Mouse (Mus musculus): ENCODE measurements around the gene Stx4a. TPM values are rescaled to one million over a fixed set of nuclear protein-coding genes. Genes with fewer than 3 reads are reported as not detected.
"Not testable (repeated sequence)": the region's sequence is repeated elsewhere in the genome, so short reads cannot be mapped to it uniquely, and the experiment has no call there.

Stx4a gene
- polyA plus RNA-seq, 1 experiment from 2014 or later = 39.1 TPM

- no peak overlapping the region for H3K4me2 ChIP-seq (ENCODE audit: low read length)
- H3K27ac ChIP-seq = no peak overlapping the region
- no peak overlapping the region for H3K9ac ChIP-seq (ENCODE audit: low read depth, low read length)
- H3K9me3 ChIP-seq (replicated peaks; ENCODE audit: low read length) = no peaks in the 10 kb centered on the region
- no peak for TF ChIP-seq CTCF (IDR thresholded peaks at IDR 0.05; ENCODE audit: low read depth)
- DNase-seq (ENCODE audit: low spot score) (no peak), ATAC-seq (replicated peaks; ENCODE audit: low FRiP score, low read depth) (no peak)
- WGBS = 91% methylated on average over 5 of the region's 5 CpGs
- H3K4me3 ChIP-seq (replicated peaks; ENCODE audit: low read depth, low read length) = no peak overlapping the region
- H3K36me3 ChIP-seq (ENCODE audit: insufficient read depth, low read length) = no peaks in the 10 kb centered on the region
- 0 out of 2 replicates have a peak, but pooled peaks cover 2% of the 10 kb centered on the region for H3K4me1 ChIP-seq (replicated peaks; ENCODE audit: insufficient read depth, low read length)
- no peaks in the 10 kb centered on the region for H3K27me3 ChIP-seq (ENCODE audit: insufficient read depth, low read length)
These were observed 6.3 kb upstream of the Stx4a start for GRCm38 (mm10) chr7:127817776-127818175.

- ATAC-seq (replicated peaks; ENCODE audit: low FRiP score, low read depth) = no peak
- no peaks in the 10 kb centered on the region for H3K9me3 ChIP-seq (replicated peaks; ENCODE audit: low read length)
- H3K9ac ChIP-seq (ENCODE audit: low read depth, low read length) = no peak overlapping the region
- H3K4me3 ChIP-seq (replicated peaks; ENCODE audit: low read depth, low read length) = no peak overlapping the region
- WGBS = 42% methylated on average over 13 of the region's 13 CpGs
- H3K4me1 ChIP-seq (replicated peaks; ENCODE audit: insufficient read depth, low read length) = peaks cover 9% of the 10 kb centered on the region; the same call in 1 of the 2 replicates
- TF ChIP-seq CTCF (IDR thresholded peaks at IDR 0.05; ENCODE audit: low read depth) = no peak
- H3K36me3 ChIP-seq (ENCODE audit: insufficient read depth, low read length) = no peaks in the 10 kb centered on the region
- H3K27ac ChIP-seq = peak overlapping the region; percentile 62
- H3K4me2 ChIP-seq (ENCODE audit: low read length) = no peak overlapping the region; the same call in 1 of the 2 replicates
- no peaks in the 10 kb centered on the region for H3K27me3 ChIP-seq (ENCODE audit: insufficient read depth, low read length)
- peak; percentile 54 for DNase-seq (ENCODE audit: low spot score)
These were observed 3.1 kb upstream of the Stx4a start for GRCm38 (mm10) chr7:127820836-127821509.

GRCm38 (mm10) chr7:127822494-127822893, 1.6 kb upstream of the Stx4a start:
- Histone ChIP-seq H3K9me3 (replicated peaks; ENCODE audit: low read length) (no peaks in the 10 kb centered on the region), H3K4me2 (ENCODE audit: low read length) (no peak overlapping the region), H3K4me1 (replicated peaks; ENCODE audit: insufficient read depth, low read length) (peaks cover 9% of the 10 kb centered on the region; the same call in 1 of the 2 replicates), H3K27ac (no peak overlapping the region), H3K36me3 (ENCODE audit: insufficient read depth, low read length) (no peaks in the 10 kb centered on the region), H3K27me3 (ENCODE audit: insufficient read depth, low read length) (no peaks in the 10 kb centered on the region), H3K9ac (ENCODE audit: low read depth, low read length) (no peak overlapping the region), H3K4me3 (replicated peaks; ENCODE audit: low read depth, low read length) (no peak overlapping the region)
- WGBS = 82% methylated on average over 3 of the region's 3 CpGs
- DNase-seq (ENCODE audit: low spot score) = no peak
- no peak for TF ChIP-seq CTCF (IDR thresholded peaks at IDR 0.05; ENCODE audit: low read depth)
- no peak for ATAC-seq (replicated peaks; ENCODE audit: low FRiP score, low read depth)

- Histone ChIP-seq H3K9me3 (replicated peaks; ENCODE audit: low read length) (no peaks in the 10 kb centered on the region), H3K36me3 (ENCODE audit: insufficient read depth, low read length) (no peaks in the 10 kb centered on the region), H3K27me3 (ENCODE audit: insufficient read depth, low read length) (no peaks in the 10 kb centered on the region), H3K4me2 (ENCODE audit: low read length) (peak overlapping the region; percentile 87), H3K9ac (ENCODE audit: low read depth, low read length) (peak overlapping the region; percentile 73; the same call in 1 of the 2 replicates), H3K4me3 (replicated peaks; ENCODE audit: low read depth, low read length) (peak overlapping the region; percentile 60), H3K27ac (no peak overlapping the region), H3K4me1 (replicated peaks; ENCODE audit: insufficient read depth, low read length) (peaks cover 9% of the 10 kb centered on the region; the same call in 1 of the 2 replicates)
- peak; percentile 35; the same call in 1 of the 2 replicates for TF ChIP-seq CTCF (IDR thresholded peaks at IDR 0.05; ENCODE audit: low read depth)
- WGBS = 60% methylated on average over 11 of the region's 11 CpGs
- DNase-seq (ENCODE audit: low spot score) = no peak
- ATAC-seq (replicated peaks; ENCODE audit: low FRiP score, low read depth) = peak; percentile 23; the same call in 1 of the 2 replicates
These were observed 590 bp upstream of the Stx4a start for GRCm38 (mm10) chr7:127823236-127824171.

GRCm38 (mm10) chr7:127835550-127835949, 11.5 kb downstream of the Stx4a start:
- no peak overlapping the region for H3K27ac ChIP-seq

GRCm38 (mm10) chr7:127837473-127837872, 13.4 kb downstream of the Stx4a start:
- no peak for ATAC-seq (replicated peaks; ENCODE audit: low FRiP score, low read depth)

More at GRCm38 (mm10) chr7:127835550-127835949, 11.5 kb downstream of the Stx4a start:
- TF ChIP-seq CTCF (IDR thresholded peaks at IDR 0.05; ENCODE audit: low read depth) = no peak
- Histone ChIP-seq H3K36me3 (ENCODE audit: insufficient read depth, low read length) (no peaks in the 10 kb centered on the region), H3K9ac (ENCODE audit: low read depth, low read length) (no peak overlapping the region), H3K4me3 (replicated peaks; ENCODE audit: low read depth, low read length) (no peak overlapping the region), H3K4me1 (replicated peaks; ENCODE audit: insufficient read depth, low read length) (no peaks in the 10 kb centered on the region), H3K27me3 (ENCODE audit: insufficient read depth, low read length) (no peaks in the 10 kb centered on the region), H3K9me3 (replicated peaks; ENCODE audit: low read length) (no peaks in the 10 kb centered on the region), H3K4me2 (ENCODE audit: low read length) (no peak overlapping the region)
- 84% methylated on average over 2 of the region's 2 CpGs for WGBS
- no peak for DNase-seq (ENCODE audit: low spot score)
- no peak for ATAC-seq (replicated peaks; ENCODE audit: low FRiP score, low read depth)

GRCm38 (mm10) chr7:127837878-127838277, 13.8 kb downstream of the Stx4a start:
- H3K27me3 ChIP-seq (ENCODE audit: insufficient read depth, low read length); H3K4me2 ChIP-seq (ENCODE audit: low read length); DNase-seq (ENCODE audit: low spot score); H3K4me1 ChIP-seq (replicated peaks; ENCODE audit: insufficient read depth, low read length); H3K4me3 ChIP-seq (replicated peaks; ENCODE audit: low read depth, low read length); ATAC-seq (replicated peaks; ENCODE audit: low FRiP score, low read depth); H3K9me3 ChIP-seq (replicated peaks; ENCODE audit: low read length); H3K36me3 ChIP-seq (ENCODE audit: insufficient read depth, low read length); H3K9ac ChIP-seq (ENCODE audit: low read depth, low read length); H3K27ac ChIP-seq: not testable (repeated sequence)
- WGBS = 72% methylated on average over 4 of the region's 4 CpGs

More at GRCm38 (mm10) chr7:127837473-127837872, 13.4 kb downstream of the Stx4a start:
- H3K9me3 ChIP-seq (replicated peaks; ENCODE audit: low read length) = no peaks in the 10 kb centered on the region
- H3K9ac ChIP-seq (ENCODE audit: low read depth, low read length) = no peak overlapping the region
- H3K27me3 ChIP-seq (ENCODE audit: insufficient read depth, low read length) = no peaks in the 10 kb centered on the region
- no peaks in the 10 kb centered on the region for H3K4me1 ChIP-seq (replicated peaks; ENCODE audit: insufficient read depth, low read length)
- H3K4me3 ChIP-seq (replicated peaks; ENCODE audit: low read depth, low read length) = no peak overlapping the region
- 94% methylated on average over 5 of the region's 5 CpGs for WGBS
- no peak for TF ChIP-seq CTCF (IDR thresholded peaks at IDR 0.05; ENCODE audit: low read depth)
- DNase-seq (ENCODE audit: low spot score) = no peak
- no peak overlapping the region for H3K4me2 ChIP-seq (ENCODE audit: low read length)
- H3K27ac ChIP-seq = no peak overlapping the region
- H3K36me3 ChIP-seq (ENCODE audit: insufficient read depth, low read length) = no peaks in the 10 kb centered on the region
